Mouse (Mus musculus) limb, embryonic 11.5 days (tissue): ENCODE data around the gene Ncmap. TPM values are rescaled to one million over a fixed set of nuclear protein-coding genes. Genes with fewer than 3 reads are reported as not detected.
"Not testable (repeated sequence)": the region's sequence is repeated elsewhere in the genome, so short reads cannot be mapped to it uniquely, and the experiment has no call there.

Experiments used
- ATAC-seq: fragments of 200-750 bp; cut with Nextera tagmentation; 2 replicates; pipeline ENCODE4 v1.8.0; 2017; ENCODE audit warnings: low read depth; ENCODE audit not compliant: insufficient number of reproducible peaks, low FRiP score, low TSS enrichment
- DNase-seq: peaks from one replicate; pipeline ENCODE4 v3.0.0-alpha.2; 2015; ENCODE audit warnings: low spot score
- H3K27ac ChIP-seq: fragments of 300-500 bp; sonication (generic); replicated peaks from 2 replicates; pipeline ENCODE4 v1.5.1; 2014; ENCODE audit warnings: low read depth, mild to moderate bottlenecking, low read length
- H3K27me3 ChIP-seq: fragments of 300-500 bp; sonication (generic); 2 replicates; pipeline ENCODE4 v1.6.1; 2014; ENCODE audit warnings: mild to moderate bottlenecking, low read length, mixed read lengths; ENCODE audit not compliant: control insufficient read depth, insufficient read depth
- H3K36me3 ChIP-seq: fragments of 300-500 bp; sonication (generic); 2 replicates; pipeline ENCODE4 v1.6.1; 2014; ENCODE audit warnings: mild to moderate bottlenecking, low read length, moderate library complexity, mixed read lengths; ENCODE audit not compliant: control insufficient read depth, insufficient read depth
- H3K4me1 ChIP-seq: fragments of 300-500 bp; sonication (generic); 2 replicates; pipeline ENCODE4 v1.6.1; 2014; ENCODE audit warnings: low read length, mixed read lengths; ENCODE audit not compliant: control insufficient read depth, insufficient read depth
- H3K4me2 ChIP-seq: fragments of 300-500 bp; sonication (generic); 2 replicates; pipeline ENCODE4 v1.6.1; 2014; ENCODE audit warnings: low read depth, mild to moderate bottlenecking, moderate library complexity; ENCODE audit not compliant: severe bottlenecking
- H3K4me3 ChIP-seq: fragments of 300-500 bp; sonication (generic); 2 replicates; pipeline ENCODE4 v1.5.1; 2014; ENCODE audit warnings: low read depth, low read length
- H3K9ac ChIP-seq: fragments of 300-500 bp; sonication (generic); 2 replicates; pipeline ENCODE4 v1.6.1; 2014; ENCODE audit warnings: mild to moderate bottlenecking, low read length
- H3K9me3 ChIP-seq: fragments of 300-500 bp; sonication (generic); 2 replicates; pipeline ENCODE4 v1.6.1; 2016; ENCODE audit warnings: low read length; ENCODE audit not compliant: control insufficient read depth
- whole genome bisulfite sequencing: fragments of 180-500 bp; shearing (Covaris S2); extraction: QIAGEN DNeasy Blood & Tissue Kit; methylation state at CpG from one replicate; pipeline ENCODE4 v1.1.7; 2014; 5-methylcytosine and 5-hydroxymethylcytosine counted together
- polyA plus RNA-seq: library from polyadenylated mRNA; unstranded; fragments of >200 nt; fragmentation: Nextera tagmentation; extraction: Ambion mirVana; gene quantifications from 2 replicates; pipeline ENCODE4 v1.2.1, GENCODE M21; 2014

Ncmap gene
- polyA plus RNA-seq, 1 experiment from 2014 or later: 0.64 TPM

DNA sequence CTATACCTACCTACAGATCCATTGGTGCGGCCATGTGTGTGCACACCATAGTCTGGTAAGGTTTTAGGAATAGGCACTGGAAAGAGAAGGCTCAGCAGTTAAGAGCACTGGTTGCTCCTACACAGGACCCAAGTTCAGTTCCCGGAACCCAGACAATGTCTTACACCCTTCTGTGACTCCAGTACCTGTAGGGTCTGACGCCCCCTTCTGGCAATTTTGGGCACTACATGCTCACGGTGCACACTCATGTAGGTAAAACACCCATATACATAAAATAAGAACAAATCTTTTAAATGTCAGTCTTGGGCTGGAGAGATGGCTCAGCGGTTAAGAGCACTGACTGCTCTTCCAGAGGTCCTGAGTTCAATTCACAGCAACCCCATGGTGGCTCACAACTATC, 24.7 kb downstream of the Ncmap start:
- Histone ChIP-seq H3K27ac (no peak overlapping the region), H3K9ac (no peak overlapping the region), H3K9me3 (no peaks in the 10 kb centered on the region), H3K27me3 (no peaks in the 10 kb centered on the region), H3K36me3 (no peaks in the 10 kb centered on the region), H3K4me1 (no peaks in the 10 kb centered on the region), H3K4me3 (no peak overlapping the region), H3K4me2 (no peak overlapping the region)
- 83% methylated on average over 5 of the region's 5 CpGs for WGBS
- ATAC-seq (no peak), DNase-seq (no peak)

DNA sequence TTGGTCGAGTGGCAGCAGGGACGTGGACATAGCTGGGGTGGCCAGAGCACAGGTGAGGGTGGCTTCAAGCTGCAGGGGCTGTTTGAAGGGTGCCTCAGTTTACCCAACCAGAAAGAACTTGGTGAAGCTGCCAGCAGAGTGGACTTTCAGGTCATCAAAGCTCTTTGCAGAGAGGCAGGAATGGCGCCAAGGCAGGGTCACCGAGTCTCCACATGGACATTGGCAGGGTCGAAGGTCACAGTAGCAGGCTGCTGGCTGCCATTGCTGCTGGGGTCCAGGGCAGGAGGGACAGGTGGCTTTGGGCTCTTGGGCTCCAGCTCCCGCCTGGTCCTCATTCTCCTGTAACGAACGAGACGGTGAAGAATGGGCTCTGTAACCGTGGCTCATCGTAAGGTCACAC, 27.7 kb downstream of the Ncmap start:
- no peak overlapping the region for H3K4me2 ChIP-seq
- no peak for ATAC-seq
- H3K27me3 ChIP-seq: no peaks in the 10 kb centered on the region
- 65% methylated on average over 11 of the region's 11 CpGs for WGBS
- no peaks in the 10 kb centered on the region for H3K36me3 ChIP-seq
- H3K9ac ChIP-seq: no peak overlapping the region
- DNase-seq: no peak
- no peak overlapping the region for H3K4me3 ChIP-seq
- no peaks in the 10 kb centered on the region for H3K9me3 ChIP-seq
- no peak overlapping the region for H3K27ac ChIP-seq
- no peaks in the 10 kb centered on the region for H3K4me1 ChIP-seq

- no peaks in the 10 kb centered on the region for H3K4me1 ChIP-seq
- no peak overlapping the region for H3K4me2 ChIP-seq
- no peak overlapping the region for H3K4me3 ChIP-seq
- WGBS: 46% methylated on average over 6 of the region's 6 CpGs
- H3K27ac ChIP-seq: no peak overlapping the region
- DNase-seq (no peak), ATAC-seq (no peak)
- H3K9me3 ChIP-seq: no peaks in the 10 kb centered on the region
- no peaks in the 10 kb centered on the region for H3K27me3 ChIP-seq
- no peaks in the 10 kb centered on the region for H3K36me3 ChIP-seq
- no peak overlapping the region for H3K9ac ChIP-seq
Observed at GRCm38 (mm10) chr4:135362828-135363227, 35.2 kb downstream of the Ncmap start.

- no peaks in the 10 kb centered on the region for H3K4me1 ChIP-seq
Observed at GRCm38 (mm10) chr4:135361722-135362121, 36.3 kb downstream of the Ncmap start.

GRCm38 (mm10) chr4:135358736-135359135, 39.3 kb downstream of the Ncmap start:
- no peaks in the 10 kb centered on the region for H3K9me3 ChIP-seq
- no peak overlapping the region for H3K27ac ChIP-seq
- peaks cover 4% of the 10 kb centered on the region for H3K4me1 ChIP-seq
- 2% methylated on average over 6 of the region's 6 CpGs for WGBS
- no peak overlapping the region for H3K4me3 ChIP-seq
- DNase-seq (peak; percentile 50), ATAC-seq (no peak)
- no peak overlapping the region for H3K9ac ChIP-seq
- H3K36me3 ChIP-seq: no peaks in the 10 kb centered on the region
- no peak overlapping the region for H3K4me2 ChIP-seq
- no peaks in the 10 kb centered on the region for H3K27me3 ChIP-seq

More at GRCm38 (mm10) chr4:135361722-135362121, 36.3 kb downstream of the Ncmap start:
- no peak for DNase-seq
- Histone ChIP-seq H3K9me3 (no peaks in the 10 kb centered on the region), H3K27ac (no peak overlapping the region), H3K27me3 (no peaks in the 10 kb centered on the region), H3K9ac (no peak overlapping the region), H3K4me3 (no peak overlapping the region), H3K4me2 (no peak overlapping the region), H3K36me3 (no peaks in the 10 kb centered on the region)
- WGBS: 89% methylated on average over 12 of the region's 12 CpGs
- ATAC-seq: no peak

GRCm38 (mm10) chr4:135357221-135357920, 40.7 kb downstream of the Ncmap start:
- Histone ChIP-seq H3K4me1 (peaks cover 4% of the 10 kb centered on the region), H3K4me3 (no peak overlapping the region), H3K9ac (no peak overlapping the region), H3K9me3 (no peaks in the 10 kb centered on the region), H3K27ac (no peak overlapping the region), H3K27me3 (no peaks in the 10 kb centered on the region), H3K4me2 (no peak overlapping the region), H3K36me3 (no peaks in the 10 kb centered on the region)
- DNase-seq (no peak), ATAC-seq (no peak)
- 82% methylated on average over 12 of the region's 12 CpGs for WGBS

DNA sequence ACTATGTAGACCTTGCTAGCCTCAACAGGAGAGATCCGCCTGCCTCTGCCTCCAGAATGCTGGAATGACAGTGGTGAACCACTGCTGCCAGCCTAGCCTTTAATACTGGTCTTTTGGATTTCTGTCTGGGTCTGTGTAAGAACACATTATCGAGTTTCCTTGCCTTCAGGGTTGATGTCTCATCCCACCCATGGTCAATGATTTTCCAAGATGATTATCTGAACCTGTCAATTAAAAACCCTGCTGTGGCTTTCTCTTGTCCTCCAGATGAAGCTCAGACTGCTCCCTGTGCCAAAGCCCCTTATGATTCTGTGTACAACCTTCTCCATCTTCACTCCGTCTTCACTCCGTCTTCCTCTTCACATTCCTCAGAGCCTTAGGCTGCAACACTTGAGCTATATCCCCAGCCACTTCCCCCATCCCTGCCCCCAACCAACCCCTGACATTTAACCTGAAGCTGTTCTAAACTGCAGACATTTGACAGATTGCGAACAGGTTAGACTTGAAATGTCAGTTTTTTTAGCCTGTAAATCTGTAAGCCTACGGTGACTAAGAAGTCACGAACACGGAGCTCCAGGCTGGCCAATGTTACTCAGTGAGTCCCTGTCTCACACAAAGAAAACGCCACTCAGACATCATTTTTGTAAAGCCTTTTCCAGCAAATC, 42.0 kb downstream of the Ncmap start:
- no peak for DNase-seq
- Histone ChIP-seq H3K9me3 (no peaks in the 10 kb centered on the region), H3K4me2 (no peak overlapping the region), H3K27ac (no peak overlapping the region), H3K4me1 (peaks cover 9% of the 10 kb centered on the region), H3K9ac (no peak overlapping the region), H3K36me3 (no peaks in the 10 kb centered on the region), H3K27me3 (no peaks in the 10 kb centered on the region), H3K4me3 (no peak overlapping the region)
- no peak for ATAC-seq
- 75% methylated on average over 9 of the region's 9 CpGs for WGBS

GRCm38 (mm10) chr4:135354751-135355150, 43.3 kb downstream of the Ncmap start:
- DNase-seq, H3K36me3 ChIP-seq, H3K4me3 ChIP-seq, H3K4me1 ChIP-seq, H3K4me2 ChIP-seq, ATAC-seq, H3K27me3 ChIP-seq, H3K9me3 ChIP-seq: not testable (repeated sequence)
- 0 out of 2 replicates have a peak overlapping the region, but pooled peaks have one; percentile 54 for H3K9ac ChIP-seq
- H3K27ac ChIP-seq: peak overlapping the region; percentile 96; the same call in 1 of the 2 replicates
